Mouse (Mus musculus): Measurements from ENCODE around the gene Vat1l.

DNA sequence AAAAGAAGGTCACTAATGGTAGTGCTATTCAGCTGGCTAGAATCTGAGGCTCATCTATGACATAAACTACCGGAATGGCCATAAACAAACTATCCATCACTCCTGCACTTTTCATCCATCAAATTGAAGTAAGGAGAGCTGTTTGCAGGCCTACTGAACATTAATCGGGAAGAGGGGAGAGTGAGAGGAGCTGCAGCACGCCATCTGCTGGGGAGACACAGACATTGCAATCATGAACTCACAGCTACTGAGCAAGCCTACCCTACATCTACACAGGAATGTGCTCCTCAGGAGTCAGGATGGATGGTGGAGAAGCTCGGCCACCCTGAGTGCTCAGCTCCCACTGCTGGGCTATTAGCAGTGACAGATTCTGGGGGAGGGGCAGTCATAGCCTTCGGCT, 136.9 kb downstream of the Vat1l start:
- no peak for TF ChIP-seq POLR2A (IDR thresholded peaks at IDR 0.05; ENCODE audit: low read depth, low read length)
- peak; percentile 21; the same call in 1 of the 2 replicates for TF ChIP-seq CTCF (IDR thresholded peaks at IDR 0.05; ENCODE audit: extremely low read depth, insufficient read length, insufficient replicate concordance, low read depth, low read length)

All from small intestine, adult 2 months (tissue).